Mouse (Mus musculus): Measurements from ENCODE around the gene Irgc1. TPM values are rescaled to one million over a fixed set of nuclear protein-coding genes. Genes with fewer than 3 reads are reported as not detected.
A peak's percentile ranks its signal among the peaks of the same experiment; 100 is the strongest.

The Irgc1 gene
- polyA plus RNA-seq, 1 experiment: not detected

DNA sequence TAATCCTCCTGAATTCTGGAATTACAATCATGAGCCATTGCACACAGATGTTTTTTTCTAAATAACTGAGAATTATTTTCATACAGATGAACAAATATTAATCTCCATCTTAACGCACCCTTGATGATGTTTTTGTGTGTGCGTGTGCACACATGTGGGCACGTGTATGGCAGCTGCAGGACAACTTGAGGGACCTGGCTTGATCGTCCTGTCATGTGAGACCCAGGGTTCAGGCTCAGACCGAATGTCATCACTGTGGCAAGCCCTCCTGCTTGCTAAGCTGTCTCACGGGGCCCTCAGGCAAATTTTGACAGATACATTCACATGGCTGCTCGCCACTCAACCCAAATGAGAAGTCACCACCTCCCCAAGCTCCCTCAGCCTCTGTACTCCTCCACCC is 61.6 kb downstream of the Irgc1 start:
- no peaks in the 10 kb centered on the region for H3K36me3 ChIP-seq (ENCODE audit: control insufficient read depth, insufficient read depth, low read length, poor library complexity, severe bottlenecking)

GRCm38 (mm10) chr7:24389516-24390187 is 62.4 kb downstream of the Irgc1 start:
- Histone ChIP-seq H3K4me3 (ENCODE audit: low read depth, low read length) (no peak overlapping the region), H3K9me3 (replicated peaks; ENCODE audit: control insufficient read depth, insufficient read depth, low read length, poor library complexity, severe bottlenecking) (no peaks in the 10 kb centered on the region), H3K36me3 (ENCODE audit: control insufficient read depth, insufficient read depth, low read length, poor library complexity, severe bottlenecking) (no peaks in the 10 kb centered on the region), H3K27me3 (ENCODE audit: control insufficient read depth, insufficient read depth, low read length, poor library complexity, severe bottlenecking) (no peaks in the 10 kb centered on the region), H3K4me1 (ENCODE audit: control insufficient read depth, insufficient read depth, low read length) (no peaks in the 10 kb centered on the region), H3K27ac (ENCODE audit: insufficient read depth, low read length) (no peak overlapping the region), H3K9ac (ENCODE audit: low read depth, poor library complexity, severe bottlenecking) (no peak overlapping the region)
- TF ChIP-seq CTCF (IDR thresholded peaks at IDR 0.05; ENCODE audit: low read depth, low read length) (no peak), POLR2A (IDR thresholded peaks at IDR 0.05; ENCODE audit: insufficient read depth, low read length) (no peak), EP300 (IDR thresholded peaks at IDR 0.05; ENCODE audit: insufficient read depth, low read depth, low read length) (no peak)

More for the DNA sequence above, 61.6 kb downstream of the Irgc1 start:
- TF ChIP-seq POLR2A (IDR thresholded peaks at IDR 0.05; ENCODE audit: insufficient read depth, low read length): no peak
- no peak for TF ChIP-seq CTCF (IDR thresholded peaks at IDR 0.05; ENCODE audit: low read depth, low read length)
- TF ChIP-seq EP300 (IDR thresholded peaks at IDR 0.05; ENCODE audit: insufficient read depth, low read depth, low read length): no peak
- H3K4me1 ChIP-seq (ENCODE audit: control insufficient read depth, insufficient read depth, low read length): no peaks in the 10 kb centered on the region
- H3K9me3 ChIP-seq (replicated peaks; ENCODE audit: control insufficient read depth, insufficient read depth, low read length, poor library complexity, severe bottlenecking): no peaks in the 10 kb centered on the region
- no peak overlapping the region for H3K9ac ChIP-seq (ENCODE audit: low read depth, poor library complexity, severe bottlenecking)
- no peaks in the 10 kb centered on the region for H3K27me3 ChIP-seq (ENCODE audit: control insufficient read depth, insufficient read depth, low read length, poor library complexity, severe bottlenecking)
- H3K27ac ChIP-seq (ENCODE audit: insufficient read depth, low read length): no peak overlapping the region
- H3K4me3 ChIP-seq (ENCODE audit: low read depth, low read length): no peak overlapping the region

DNA sequence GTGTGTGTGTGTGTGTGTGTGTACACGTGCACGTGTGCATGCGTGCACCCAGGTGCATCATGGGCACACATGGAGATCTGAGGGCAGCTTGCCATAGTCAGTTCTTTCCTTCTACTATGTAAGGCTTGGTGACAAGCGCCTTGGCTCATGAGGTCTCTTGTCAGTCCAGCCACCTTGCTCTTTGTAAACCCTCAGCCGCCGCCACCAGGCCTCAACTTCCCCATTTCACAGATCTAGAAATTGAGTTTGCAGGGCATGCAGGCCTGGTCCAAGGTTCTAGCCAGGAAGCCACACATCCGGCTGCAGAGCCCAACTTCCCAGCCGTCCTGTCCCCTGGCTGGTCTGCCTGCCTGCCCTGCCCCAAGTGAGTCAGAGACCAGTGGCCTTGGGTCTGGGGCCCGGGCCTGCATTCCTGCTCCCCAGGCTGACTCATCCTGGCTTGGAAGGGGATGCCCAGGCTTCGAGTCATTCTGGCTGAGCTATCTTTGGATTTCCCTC is 65.0 kb downstream of the Irgc1 start:
- Histone ChIP-seq H3K9ac (ENCODE audit: low read depth, poor library complexity, severe bottlenecking) (no peak overlapping the region), H3K36me3 (ENCODE audit: control insufficient read depth, insufficient read depth, low read length, poor library complexity, severe bottlenecking) (no peaks in the 10 kb centered on the region), H3K9me3 (replicated peaks; ENCODE audit: control insufficient read depth, insufficient read depth, low read length, poor library complexity, severe bottlenecking) (no peaks in the 10 kb centered on the region), H3K27me3 (ENCODE audit: control insufficient read depth, insufficient read depth, low read length, poor library complexity, severe bottlenecking) (no peaks in the 10 kb centered on the region), H3K27ac (ENCODE audit: insufficient read depth, low read length) (no peak overlapping the region), H3K4me1 (ENCODE audit: control insufficient read depth, insufficient read depth, low read length) (no peaks in the 10 kb centered on the region), H3K4me3 (ENCODE audit: low read depth, low read length) (no peak overlapping the region)
- TF ChIP-seq EP300 (IDR thresholded peaks at IDR 0.05; ENCODE audit: insufficient read depth, low read depth, low read length) (no peak), POLR2A (IDR thresholded peaks at IDR 0.05; ENCODE audit: insufficient read depth, low read length) (no peak), CTCF (IDR thresholded peaks at IDR 0.05; ENCODE audit: low read depth, low read length) (no peak)

GRCm38 (mm10) chr7:24384827-24385226 is 67.3 kb downstream of the Irgc1 start:
- H3K4me3 ChIP-seq (ENCODE audit: low read depth, low read length): no peak overlapping the region
- no peak overlapping the region for H3K9ac ChIP-seq (ENCODE audit: low read depth, poor library complexity, severe bottlenecking)
- H3K4me1 ChIP-seq (ENCODE audit: control insufficient read depth, insufficient read depth, low read length): no peaks in the 10 kb centered on the region

DNA sequence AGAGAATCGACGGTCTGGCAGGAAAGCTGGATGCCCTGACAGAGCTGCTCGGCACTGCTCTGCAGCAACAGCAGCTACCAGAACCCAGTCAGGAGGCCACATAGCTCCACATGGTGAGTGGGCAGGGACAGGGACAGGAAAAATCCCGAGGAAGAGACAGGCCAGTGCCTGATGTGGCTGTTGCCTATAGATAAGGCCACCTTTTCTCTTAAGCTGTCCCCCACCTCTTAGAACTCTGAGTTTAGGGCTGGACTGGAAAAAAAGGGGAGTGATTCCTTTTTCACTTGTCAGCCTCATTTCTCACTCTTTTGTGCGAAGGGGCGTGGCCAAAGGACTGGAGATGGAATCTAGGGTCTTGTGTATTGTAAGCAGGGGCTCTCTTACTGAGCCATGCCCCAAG is 68.0 kb downstream of the Irgc1 start:
- Histone ChIP-seq H3K4me1 (ENCODE audit: control insufficient read depth, insufficient read depth, low read length) (no peaks in the 10 kb centered on the region), H3K27ac (ENCODE audit: insufficient read depth, low read length) (no peak overlapping the region), H3K9ac (ENCODE audit: low read depth, poor library complexity, severe bottlenecking) (no peak overlapping the region), H3K36me3 (ENCODE audit: control insufficient read depth, insufficient read depth, low read length, poor library complexity, severe bottlenecking) (no peaks in the 10 kb centered on the region), H3K9me3 (replicated peaks; ENCODE audit: control insufficient read depth, insufficient read depth, low read length, poor library complexity, severe bottlenecking) (no peaks in the 10 kb centered on the region), H3K4me3 (ENCODE audit: low read depth, low read length) (no peak overlapping the region), H3K27me3 (ENCODE audit: control insufficient read depth, insufficient read depth, low read length, poor library complexity, severe bottlenecking) (no peaks in the 10 kb centered on the region)
- no peak for TF ChIP-seq POLR2A (IDR thresholded peaks at IDR 0.05; ENCODE audit: insufficient read depth, low read length)
- TF ChIP-seq EP300 (IDR thresholded peaks at IDR 0.05; ENCODE audit: insufficient read depth, low read depth, low read length): no peak
- TF ChIP-seq CTCF (IDR thresholded peaks at IDR 0.05; ENCODE audit: low read depth, low read length): no peak

More at GRCm38 (mm10) chr7:24384827-24385226, 67.3 kb downstream of the Irgc1 start:
- TF ChIP-seq CTCF (IDR thresholded peaks at IDR 0.05; ENCODE audit: low read depth, low read length): peak; percentile 95
- TF ChIP-seq POLR2A (IDR thresholded peaks at IDR 0.05; ENCODE audit: insufficient read depth, low read length): no peak
- H3K9me3 ChIP-seq (replicated peaks; ENCODE audit: control insufficient read depth, insufficient read depth, low read length, poor library complexity, severe bottlenecking): no peaks in the 10 kb centered on the region
- H3K36me3 ChIP-seq (ENCODE audit: control insufficient read depth, insufficient read depth, low read length, poor library complexity, severe bottlenecking): no peaks in the 10 kb centered on the region
- no peak overlapping the region for H3K27ac ChIP-seq (ENCODE audit: insufficient read depth, low read length)
- no peaks in the 10 kb centered on the region for H3K27me3 ChIP-seq (ENCODE audit: control insufficient read depth, insufficient read depth, low read length, poor library complexity, severe bottlenecking)

- Histone ChIP-seq H3K27ac (ENCODE audit: insufficient read depth, low read length) (no peak overlapping the region), H3K4me1 (ENCODE audit: control insufficient read depth, insufficient read depth, low read length) (no peaks in the 10 kb centered on the region), H3K9me3 (replicated peaks; ENCODE audit: control insufficient read depth, insufficient read depth, low read length, poor library complexity, severe bottlenecking) (no peaks in the 10 kb centered on the region), H3K27me3 (ENCODE audit: control insufficient read depth, insufficient read depth, low read length, poor library complexity, severe bottlenecking) (no peaks in the 10 kb centered on the region), H3K36me3 (ENCODE audit: control insufficient read depth, insufficient read depth, low read length, poor library complexity, severe bottlenecking) (no peaks in the 10 kb centered on the region), H3K4me3 (ENCODE audit: low read depth, low read length) (no peak overlapping the region), H3K9ac (ENCODE audit: low read depth, poor library complexity, severe bottlenecking) (no peak overlapping the region)
- TF ChIP-seq POLR2A (IDR thresholded peaks at IDR 0.05; ENCODE audit: insufficient read depth, low read length) (no peak), CTCF (IDR thresholded peaks at IDR 0.05; ENCODE audit: low read depth, low read length) (no peak), EP300 (IDR thresholded peaks at IDR 0.05; ENCODE audit: insufficient read depth, low read depth, low read length) (no peak)
These were observed 69.2 kb downstream of the Irgc1 start for GRCm38 (mm10) chr7:24382730-24383372.

Other genes starting within 250 kb of the Irgc1 start
- gene Zfp111, start 240.9 kb downstream of the Irgc1 start, polyA plus RNA-seq (2011; ENCODE audit: insufficient read depth, insufficient read length, low read depth, missing spikeins): 7.9 and 8.9 TPM in 2 replicates
- gene Zfp109, start 214.7 kb downstream of the Irgc1 start, polyA plus RNA-seq (2011; ENCODE audit: insufficient read depth, insufficient read length, low read depth, missing spikeins): 3.9 and 4.5 TPM in 2 replicates
- 0.36 TPM in 1 of 2 replicates, not detected in the other for gene Zfp108, start 197.5 kb downstream of the Irgc1 start, polyA plus RNA-seq (2011; ENCODE audit: insufficient read depth, insufficient read length, low read depth, missing spikeins)
- gene Zfp93, start 181.9 kb downstream of the Irgc1 start, polyA plus RNA-seq (2011; ENCODE audit: insufficient read depth, insufficient read length, low read depth, missing spikeins): 8.5 and 14.3 TPM in 2 replicates
- 5.6 and 9.0 TPM in 2 replicates for gene Zfp61, start 151.1 kb downstream of the Irgc1 start, polyA plus RNA-seq (2011; ENCODE audit: insufficient read depth, insufficient read length, low read depth, missing spikeins)
- 4.7 and 5.3 TPM in 2 replicates for gene Zfp94, start 135.6 kb downstream of the Irgc1 start, polyA plus RNA-seq (2011; ENCODE audit: insufficient read depth, insufficient read length, low read depth, missing spikeins)
- gene Tescl, start 118.4 kb downstream of the Irgc1 start, polyA plus RNA-seq (2011; ENCODE audit: insufficient read depth, insufficient read length, low read depth, missing spikeins): not detected in 2 replicates
- gene Lypd5, start 103.1 kb downstream of the Irgc1 start, polyA plus RNA-seq (2011; ENCODE audit: insufficient read depth, insufficient read length, low read depth, missing spikeins): not detected in 2 replicates
- gene Kcnn4, start 82.0 kb downstream of the Irgc1 start, polyA plus RNA-seq (2011; ENCODE audit: insufficient read depth, insufficient read length, low read depth, missing spikeins): 1.4 and 1.8 TPM in 2 replicates
- gene Smg9, start 52.7 kb downstream of the Irgc1 start, polyA plus RNA-seq (2011; ENCODE audit: insufficient read depth, insufficient read length, low read depth, missing spikeins): 25.5 and 37.9 TPM in 2 replicates
- gene Plaur, start 10.2 kb upstream of the Irgc1 start, polyA plus RNA-seq (2011; ENCODE audit: insufficient read depth, insufficient read length, low read depth, missing spikeins): 29.5 and 38.0 TPM in 2 replicates
- 10.4 and 12.2 TPM in 2 replicates for gene Cadm4, start 29.7 kb upstream of the Irgc1 start, polyA plus RNA-seq (2011; ENCODE audit: insufficient read depth, insufficient read length, low read depth, missing spikeins)
- gene Zfp428, start 54.7 kb upstream of the Irgc1 start, polyA plus RNA-seq (2011; ENCODE audit: insufficient read depth, insufficient read length, low read depth, missing spikeins): 12.3 and 13.1 TPM in 2 replicates
- not detected in 2 replicates for gene AC161166.1, start 60.2 kb upstream of the Irgc1 start, polyA plus RNA-seq (2011; ENCODE audit: insufficient read depth, insufficient read length, low read depth, missing spikeins)
- gene Irgq, start 78.4 kb upstream of the Irgc1 start, polyA plus RNA-seq (2011; ENCODE audit: insufficient read depth, insufficient read length, low read depth, missing spikeins): 7.2 and 8.2 TPM in 2 replicates
- gene Pinlyp, start 93.8 kb upstream of the Irgc1 start, polyA plus RNA-seq (2011; ENCODE audit: insufficient read depth, insufficient read length, low read depth, missing spikeins): 1.1 TPM in 1 of 2 replicates, not detected in the other
- gene Xrcc1, start 94.0 kb upstream of the Irgc1 start, polyA plus RNA-seq (2011; ENCODE audit: insufficient read depth, insufficient read length, low read depth, missing spikeins): 84.8 and 85.8 TPM in 2 replicates
- gene Ethe1, start 135.2 kb upstream of the Irgc1 start, polyA plus RNA-seq (2011; ENCODE audit: insufficient read depth, insufficient read length, low read depth, missing spikeins): 13.4 and 15.5 TPM in 2 replicates
- 0.88 and 1.4 TPM in 2 replicates for gene Zfp575, start 135.3 kb upstream of the Irgc1 start, polyA plus RNA-seq (2011; ENCODE audit: insufficient read depth, insufficient read length, low read depth, missing spikeins)
- gene Phldb3, start 158.5 kb upstream of the Irgc1 start, polyA plus RNA-seq (2011; ENCODE audit: insufficient read depth, insufficient read length, low read depth, missing spikeins): 5.6 and 7.1 TPM in 2 replicates
- gene Lypd3, start 184.3 kb upstream of the Irgc1 start, polyA plus RNA-seq (2011; ENCODE audit: insufficient read depth, insufficient read length, low read depth, missing spikeins): 0.48 and 0.81 TPM in 2 replicates
- gene Tex101, start 224.4 kb upstream of the Irgc1 start, polyA plus RNA-seq (2011; ENCODE audit: insufficient read depth, insufficient read length, low read depth, missing spikeins): 0.85 and 1.5 TPM in 2 replicates

Data from ES-Bruce4 (cell line).